Mouse (Mus musculus) ES-Bruce4 (cell line): Measurements from ENCODE around the gene Diexf. TPM values are rescaled to one million over a fixed set of nuclear protein-coding genes. Genes with fewer than 3 reads are reported as not detected.

Source experiments
- H3K27ac ChIP-seq: 2 replicates; pipeline ENCODE4 v1.5.1; 2012; ENCODE audit warnings: low read length, inconsistent platforms; ENCODE audit not compliant: insufficient read depth
- H3K27me3 ChIP-seq: 2 replicates; pipeline ENCODE4 v1.6.1; 2012; ENCODE audit warnings: mild to moderate bottlenecking, low read length, inconsistent platforms; ENCODE audit not compliant: control insufficient read depth, poor library complexity, insufficient read depth, severe bottlenecking
- H3K36me3 ChIP-seq: 2 replicates; pipeline ENCODE4 v1.6.1; 2012; ENCODE audit warnings: inconsistent platforms, mild to moderate bottlenecking, low read length, moderate library complexity; ENCODE audit not compliant: control insufficient read depth, poor library complexity, insufficient read depth, severe bottlenecking
- H3K4me1 ChIP-seq: one replicate; pipeline ENCODE4 v1.8.1; 2011; ENCODE audit warnings: low read length; ENCODE audit not compliant: control insufficient read depth, insufficient read depth
- H3K4me3 ChIP-seq: 2 replicates; pipeline ENCODE4 v1.5.1; 2011; ENCODE audit warnings: low read depth, mild to moderate bottlenecking, low read length
- H3K9ac ChIP-seq: 2 replicates; pipeline ENCODE4 v1.6.1; 2012; ENCODE audit warnings: low read depth, mild to moderate bottlenecking, inconsistent platforms; ENCODE audit not compliant: poor library complexity, severe bottlenecking
- H3K9me3 ChIP-seq: replicated peaks from 2 replicates; pipeline ENCODE4 v1.6.1; 2012; ENCODE audit warnings: mild to moderate bottlenecking, low read length, inconsistent platforms; ENCODE audit not compliant: control insufficient read depth, poor library complexity, insufficient read depth, severe bottlenecking
- CTCF ChIP-seq: IDR thresholded peaks from one replicate; pipeline ENCODE4 v1.8.1; 2011; ENCODE audit warnings: low read depth, low read length
- EP300 ChIP-seq: IDR thresholded peaks from 2 replicates; pipeline ENCODE4 v1.6.1; 2011; ENCODE audit warnings: low read depth, low read length; ENCODE audit not compliant: insufficient read depth
- POLR2A ChIP-seq: IDR thresholded peaks from one replicate; pipeline ENCODE4 v1.8.1; 2011; ENCODE audit warnings: low read length; ENCODE audit not compliant: insufficient read depth
- polyA plus RNA-seq: library from polyadenylated mRNA; stranded (reverse); fragments of >200 nt; gene quantifications from 2 replicates; pipeline ENCODE4 v1.2.4, GENCODE M21; 2011; ENCODE audit warnings: low read depth; ENCODE audit not compliant: missing spikeins, insufficient read depth, insufficient read length

Gene Diexf
- polyA plus RNA-seq, 1 experiment = 70.6 TPM

DNA sequence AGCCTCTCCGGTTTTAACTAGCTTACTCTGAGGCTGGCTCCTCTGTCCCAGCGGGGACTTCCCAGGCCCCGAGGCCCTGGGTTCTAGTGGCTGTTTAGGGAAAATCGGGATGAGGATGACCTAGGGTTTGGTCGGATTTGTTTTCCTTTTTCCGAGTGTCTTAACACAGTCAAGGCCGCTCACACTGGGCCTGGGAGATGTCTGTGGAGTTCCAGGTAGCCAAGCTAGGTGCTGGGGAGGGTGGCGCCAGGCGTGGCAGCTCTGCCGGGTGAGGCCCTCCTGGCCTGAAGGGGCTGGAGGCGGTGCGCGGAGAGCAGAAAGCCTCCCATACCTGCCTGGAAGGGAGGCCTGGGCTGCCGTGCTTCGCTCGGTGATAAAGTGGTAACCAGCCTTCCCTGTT lies 23.5 kb upstream of the Diexf start:
- no peak for TF ChIP-seq EP300
- TF ChIP-seq CTCF = no peak
- TF ChIP-seq POLR2A = no peak
- no peak overlapping the region for H3K27ac ChIP-seq
- no peaks in the 10 kb centered on the region for H3K27me3 ChIP-seq
- no peaks in the 10 kb centered on the region for H3K4me1 ChIP-seq
- peak overlapping the region; percentile 84 for H3K4me3 ChIP-seq
- no peaks in the 10 kb centered on the region for H3K36me3 ChIP-seq
- H3K9ac ChIP-seq = peak overlapping the region; percentile 67
- no peaks in the 10 kb centered on the region for H3K9me3 ChIP-seq

- peak within 1 kb of the TSS; percentile 67 for H3K9ac ChIP-seq
- H3K27ac ChIP-seq = no peak within 1 kb of the TSS
- H3K4me3 ChIP-seq = peak within 1 kb of the TSS; percentile 84
- H3K9me3 ChIP-seq = no peaks in the 10 kb centered on the region
- H3K4me1 ChIP-seq = no peaks in the 10 kb centered on the region
- H3K27me3 ChIP-seq = no peaks in the 10 kb centered on the region
- no peaks in the 10 kb centered on the region for H3K36me3 ChIP-seq
- TF ChIP-seq POLR2A (no peak), CTCF (no peak), EP300 (no peak)
These were observed 22.8 kb upstream of the Diexf start, which contains the start of gene Irf6 for GRCm38 (mm10) chr1:193152872-193153271. TSS of gene Irf6 (plus strand) at chr1:193153111.

DNA sequence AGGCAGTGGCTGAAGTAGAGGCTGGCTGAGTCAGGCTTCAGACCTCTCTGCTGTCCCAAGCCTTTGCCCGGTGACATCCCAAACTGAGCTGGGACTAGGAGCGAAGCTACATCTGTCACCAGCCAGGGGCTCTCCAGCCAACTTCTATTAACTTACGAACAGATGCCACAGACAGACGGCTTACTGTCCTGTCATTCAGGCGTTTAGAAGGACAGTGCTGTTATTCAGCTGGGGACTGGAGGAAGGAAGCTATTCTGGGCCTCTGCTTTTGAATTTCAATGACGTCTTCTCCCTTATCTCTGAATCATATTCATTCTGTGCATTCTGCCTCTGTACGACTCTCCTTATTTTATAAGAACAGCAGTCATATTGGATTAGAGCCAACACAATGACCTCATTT lies 21.1 kb upstream of the Diexf start:
- Histone ChIP-seq H3K27ac (no peak overlapping the region), H3K4me3 (no peak overlapping the region), H3K36me3 (no peaks in the 10 kb centered on the region), H3K9ac (no peak overlapping the region), H3K9me3 (no peaks in the 10 kb centered on the region), H3K27me3 (no peaks in the 10 kb centered on the region), H3K4me1 (no peaks in the 10 kb centered on the region)
- no peak for TF ChIP-seq POLR2A
- TF ChIP-seq EP300 = no peak
- TF ChIP-seq CTCF = no peak

GRCm38 (mm10) chr1:193149231-193149630 lies 19.2 kb upstream of the Diexf start:
- TF ChIP-seq CTCF = no peak
- H3K9me3 ChIP-seq = no peaks in the 10 kb centered on the region
- no peaks in the 10 kb centered on the region for H3K27me3 ChIP-seq
- no peak overlapping the region for H3K4me3 ChIP-seq
- no peak overlapping the region for H3K27ac ChIP-seq
- H3K36me3 ChIP-seq = no peaks in the 10 kb centered on the region
- H3K4me1 ChIP-seq = no peaks in the 10 kb centered on the region
- H3K9ac ChIP-seq = no peak overlapping the region

- Histone ChIP-seq H3K36me3 (no peaks in the 10 kb centered on the region), H3K4me1 (no peaks in the 10 kb centered on the region), H3K27ac (no peak overlapping the region), H3K9me3 (no peaks in the 10 kb centered on the region), H3K27me3 (no peaks in the 10 kb centered on the region), H3K4me3 (no peak overlapping the region), H3K9ac (no peak overlapping the region)
- TF ChIP-seq EP300 (no peak), POLR2A (no peak), CTCF (no peak)
These were observed 16.3 kb upstream of the Diexf start for GRCm38 (mm10) chr1:193146416-193146815.

DNA sequence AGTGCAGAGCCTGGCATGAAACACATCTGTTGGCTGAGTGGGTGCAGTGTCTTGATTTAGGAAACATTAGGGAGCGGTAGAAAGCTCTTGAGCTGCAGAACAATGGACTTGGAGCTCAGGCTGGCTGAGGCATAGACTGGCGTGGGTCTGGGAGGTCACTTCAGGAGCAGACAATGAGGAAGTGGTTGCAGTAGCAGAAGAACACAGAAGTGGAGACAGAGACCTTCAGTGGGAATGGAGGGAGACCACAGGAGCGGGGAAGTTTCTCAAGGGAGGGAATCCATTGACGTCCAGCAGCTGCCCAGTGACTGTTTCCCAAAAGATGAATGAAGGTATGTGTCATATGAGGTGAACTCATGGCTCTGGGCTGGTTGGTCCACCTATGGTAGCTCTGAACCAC lies 15.0 kb upstream of the Diexf start:
- no peaks in the 10 kb centered on the region for H3K36me3 ChIP-seq

More for the DNA sequence above, 15.0 kb upstream of the Diexf start:
- no peak overlapping the region for H3K9ac ChIP-seq
- H3K27me3 ChIP-seq = no peaks in the 10 kb centered on the region
- no peaks in the 10 kb centered on the region for H3K4me1 ChIP-seq
- H3K27ac ChIP-seq = no peak overlapping the region
- no peaks in the 10 kb centered on the region for H3K9me3 ChIP-seq
- TF ChIP-seq EP300 (no peak), CTCF (no peak), POLR2A (no peak)
- no peak overlapping the region for H3K4me3 ChIP-seq
